Mouse (Mus musculus): ENCODE measurements around the gene Set. TPM values are rescaled to one million over a fixed set of nuclear protein-coding genes. Genes with fewer than 3 reads are reported as not detected.

The Set gene
- polyA plus RNA-seq, 1 experiment: 159 TPM

- no peak for DNase-seq
- Histone ChIP-seq H3K4me1 (ENCODE audit: control insufficient read depth, insufficient read depth, low read length) (no peaks in the 10 kb centered on the region; the same call in 1 of the 2 replicates), H3K27ac (ENCODE audit: insufficient read depth, low read length) (no peak overlapping the region), H3K4me3 (replicated peaks; ENCODE audit: insufficient read depth, low read depth, low read length) (peak overlapping the region; percentile 60), H3K27me3 (ENCODE audit: control insufficient read depth, insufficient read depth, low read length) (no peaks in the 10 kb centered on the region)
- TF ChIP-seq CTCF (IDR thresholded peaks at IDR 0.05; ENCODE audit: borderline replicate concordance, insufficient read depth, low read depth, low read length) (no peak), POLR2A (IDR thresholded peaks at IDR 0.05; ENCODE audit: borderline replicate concordance, insufficient read depth, low read length) (no peak)
- WGBS: 4% methylated on average over 13 of the region's 13 CpGs
Observed at GRCm38 (mm10) chr2:30094208-30094588, 37.0 kb downstream of the Set start.

- Histone ChIP-seq H3K27me3 (ENCODE audit: control insufficient read depth, insufficient read depth, low read length) (no peaks in the 10 kb centered on the region), H3K27ac (ENCODE audit: insufficient read depth, low read length) (no peak overlapping the region), H3K4me1 (ENCODE audit: control insufficient read depth, insufficient read depth, low read length) (no peaks in the 10 kb centered on the region; the same call in 1 of the 2 replicates), H3K4me3 (replicated peaks; ENCODE audit: insufficient read depth, low read depth, low read length) (no peak overlapping the region)
- WGBS: 90% methylated on average over 2 of the region's 2 CpGs
- TF ChIP-seq POLR2A (IDR thresholded peaks at IDR 0.05; ENCODE audit: borderline replicate concordance, insufficient read depth, low read length) (no peak), CTCF (IDR thresholded peaks at IDR 0.05; ENCODE audit: borderline replicate concordance, insufficient read depth, low read depth, low read length) (peak; percentile 64; the same call in 1 of the 2 replicates)
- no peak for DNase-seq
Observed at GRCm38 (mm10) chr2:30095882-30096527, 38.8 kb downstream of the Set start.

GRCm38 (mm10) chr2:30100214-30100613 lies 43.0 kb downstream of the Set start:
- 56% methylated on average over 4 of the region's 4 CpGs for WGBS

GRCm38 (mm10) chr2:30106364-30106763 lies 49.2 kb downstream of the Set start:
- Histone ChIP-seq H3K27me3 (ENCODE audit: control insufficient read depth, insufficient read depth, low read length) (no peaks in the 10 kb centered on the region), H3K4me3 (replicated peaks; ENCODE audit: insufficient read depth, low read depth, low read length) (no peak overlapping the region), H3K27ac (ENCODE audit: insufficient read depth, low read length) (no peak overlapping the region), H3K4me1 (ENCODE audit: control insufficient read depth, insufficient read depth, low read length) (no peaks in the 10 kb centered on the region)
- peak; percentile 44 to 63 for DNase-seq
- TF ChIP-seq CTCF (IDR thresholded peaks at IDR 0.05; ENCODE audit: borderline replicate concordance, insufficient read depth, low read depth, low read length) (peak; percentile 79), POLR2A (IDR thresholded peaks at IDR 0.05; ENCODE audit: borderline replicate concordance, insufficient read depth, low read length) (no peak)

More at GRCm38 (mm10) chr2:30100214-30100613, 43.0 kb downstream of the Set start:
- no peak overlapping the region for H3K27ac ChIP-seq (ENCODE audit: insufficient read depth, low read length)
- H3K4me1 ChIP-seq (ENCODE audit: control insufficient read depth, insufficient read depth, low read length): no peaks in the 10 kb centered on the region
- no peak for TF ChIP-seq CTCF (IDR thresholded peaks at IDR 0.05; ENCODE audit: borderline replicate concordance, insufficient read depth, low read depth, low read length)
- no peak for TF ChIP-seq POLR2A (IDR thresholded peaks at IDR 0.05; ENCODE audit: borderline replicate concordance, insufficient read depth, low read length)
- no peak for DNase-seq
- no peaks in the 10 kb centered on the region for H3K27me3 ChIP-seq (ENCODE audit: control insufficient read depth, insufficient read depth, low read length)
- H3K4me3 ChIP-seq (replicated peaks; ENCODE audit: insufficient read depth, low read depth, low read length): no peak overlapping the region

GRCm38 (mm10) chr2:30107646-30108045 lies 50.5 kb downstream of the Set start:
- H3K27me3 ChIP-seq (ENCODE audit: control insufficient read depth, insufficient read depth, low read length): no peaks in the 10 kb centered on the region

GRCm38 (mm10) chr2:30108260-30108659 lies 51.1 kb downstream of the Set start:
- 89% methylated on average over 4 of the region's 4 CpGs for WGBS
- H3K4me1 ChIP-seq (ENCODE audit: control insufficient read depth, insufficient read depth, low read length): no peaks in the 10 kb centered on the region
- DNase-seq: no peak
- TF ChIP-seq CTCF (IDR thresholded peaks at IDR 0.05; ENCODE audit: borderline replicate concordance, insufficient read depth, low read depth, low read length) (no peak), POLR2A (IDR thresholded peaks at IDR 0.05; ENCODE audit: borderline replicate concordance, insufficient read depth, low read length) (no peak)
- no peaks in the 10 kb centered on the region for H3K27me3 ChIP-seq (ENCODE audit: control insufficient read depth, insufficient read depth, low read length)
- no peak overlapping the region for H3K4me3 ChIP-seq (replicated peaks; ENCODE audit: insufficient read depth, low read depth, low read length)
- H3K27ac ChIP-seq (ENCODE audit: insufficient read depth, low read length): no peak overlapping the region

More at GRCm38 (mm10) chr2:30107646-30108045, 50.5 kb downstream of the Set start:
- no peak overlapping the region for H3K27ac ChIP-seq (ENCODE audit: insufficient read depth, low read length)
- WGBS: 69% methylated on average over 5 of the region's 5 CpGs
- TF ChIP-seq POLR2A (IDR thresholded peaks at IDR 0.05; ENCODE audit: borderline replicate concordance, insufficient read depth, low read length) (no peak), CTCF (IDR thresholded peaks at IDR 0.05; ENCODE audit: borderline replicate concordance, insufficient read depth, low read depth, low read length) (no peak)
- H3K4me1 ChIP-seq (ENCODE audit: control insufficient read depth, insufficient read depth, low read length): no peaks in the 10 kb centered on the region
- no peak overlapping the region for H3K4me3 ChIP-seq (replicated peaks; ENCODE audit: insufficient read depth, low read depth, low read length)
- no peak for DNase-seq

GRCm38 (mm10) chr2:30111500-30111899 lies 54.3 kb downstream of the Set start:
- no peak for DNase-seq
- H3K27ac ChIP-seq (ENCODE audit: insufficient read depth, low read length): no peak overlapping the region
- no peaks in the 10 kb centered on the region for H3K4me1 ChIP-seq (ENCODE audit: control insufficient read depth, insufficient read depth, low read length)
- no peak for TF ChIP-seq POLR2A (IDR thresholded peaks at IDR 0.05; ENCODE audit: borderline replicate concordance, insufficient read depth, low read length)
- TF ChIP-seq CTCF (IDR thresholded peaks at IDR 0.05; ENCODE audit: borderline replicate concordance, insufficient read depth, low read depth, low read length): no peak
- no peaks in the 10 kb centered on the region for H3K27me3 ChIP-seq (ENCODE audit: control insufficient read depth, insufficient read depth, low read length)
- H3K4me3 ChIP-seq (replicated peaks; ENCODE audit: insufficient read depth, low read depth, low read length): no peak overlapping the region
- 94% methylated on average over 2 of the region's 2 CpGs for WGBS

- H3K4me1 ChIP-seq (ENCODE audit: control insufficient read depth, insufficient read depth, low read length): no peaks in the 10 kb centered on the region
Observed at GRCm38 (mm10) chr2:30112564-30112963, 55.4 kb downstream of the Set start.

More at GRCm38 (mm10) chr2:30112564-30112963, 55.4 kb downstream of the Set start:
- Histone ChIP-seq H3K27me3 (ENCODE audit: control insufficient read depth, insufficient read depth, low read length) (no peaks in the 10 kb centered on the region), H3K4me3 (replicated peaks; ENCODE audit: insufficient read depth, low read depth, low read length) (no peak overlapping the region), H3K27ac (ENCODE audit: insufficient read depth, low read length) (no peak overlapping the region)
- no peak for TF ChIP-seq POLR2A (IDR thresholded peaks at IDR 0.05; ENCODE audit: borderline replicate concordance, insufficient read depth, low read length)
- TF ChIP-seq CTCF (IDR thresholded peaks at IDR 0.05; ENCODE audit: borderline replicate concordance, insufficient read depth, low read depth, low read length): no peak
- no peak for DNase-seq
- WGBS: 93% methylated on average over 5 of the region's 5 CpGs
